8 mouse cellular contexts compared by ENCODE assay signal in genomic region chr5:112237439-112237838, GRCm38 (mm10). TPM values are rescaled to one million over a fixed set of nuclear protein-coding genes. Genes with fewer than 3 reads are reported as not detected.
DNase-seq lines count a peak whose midpoint lies in the region; ATAC-seq and TF ChIP-seq lines count a peak whose summit lies in the region.

No protein-coding gene starts in this region.

- DNase-seq in kidney, adult 18-20 months, result no peak
- DNase-seq in forebrain, postnatal 0 days, result peak; percentile 50
- peak; percentile 75 for DNase-seq in thymus, postnatal 14 days
- DNase-seq in urinary bladder, postnatal 4 days (ENCODE audit: low spot score in 2 of 2), result no peak
- no peak for DNase-seq in left cerebral cortex, postnatal 36 days (ENCODE audit: low spot score in 2 of 2)
- no peak for DNase-seq in lung, postnatal 10 days

- no peaks in the 10 kb centered on the region for H3K36me3 ChIP-seq in kidney, embryonic 16.5 days (ENCODE audit: insufficient read depth, low read length)
- no peaks in the 10 kb centered on the region for H3K36me3 ChIP-seq in forebrain, postnatal 0 days (ENCODE audit: insufficient read depth)
- no peaks in the 10 kb centered on the region for H3K36me3 ChIP-seq in midbrain, embryonic 12.5 days

- no peak for TF ChIP-seq CTCF in forebrain, postnatal 0 days (IDR thresholded peaks at IDR 0.05; ENCODE audit: low read depth)

- intact Hi-C loops in left cerebral cortex, postnatal 36 days (cut with DNase I), result loop anchor here (10.0 kb wide), 1 partner anchor 187 kb away; no protein-coding TSS in a partner anchor

- no peaks in the 10 kb centered on the region for H3K9me3 ChIP-seq in kidney, embryonic 16.5 days (ENCODE audit: low read length)
- H3K9me3 ChIP-seq in forebrain, postnatal 0 days (ENCODE audit: low read length), result no peaks in the 10 kb centered on the region
- no peaks in the 10 kb centered on the region for H3K9me3 ChIP-seq in midbrain, embryonic 12.5 days

- peaks cover 9% of the 10 kb centered on the region; the same call in 1 of the 2 replicates for H3K27me3 ChIP-seq in kidney, embryonic 16.5 days (ENCODE audit: insufficient read depth, low read length)
- H3K27me3 ChIP-seq in forebrain, postnatal 0 days (ENCODE audit: insufficient read depth, low read length), result no peaks in the 10 kb centered on the region
- H3K27me3 ChIP-seq in midbrain, embryonic 12.5 days, result no peaks in the 10 kb centered on the region

- H3K27ac ChIP-seq in kidney, embryonic 16.5 days (ENCODE audit: low read length), result no peak overlapping the region
- peak overlapping the region; percentile 41 for H3K27ac ChIP-seq in forebrain, postnatal 0 days (ENCODE audit: low read depth, low read length)
- peak overlapping the region; percentile 98 for H3K27ac ChIP-seq in midbrain, embryonic 12.5 days (replicated peaks)

- H3K9ac ChIP-seq in kidney, embryonic 16.5 days (replicated peaks; ENCODE audit: low read length), result no peak overlapping the region; the same call in 1 of the 2 replicates
- 0 out of 2 replicates have a peak overlapping the region, but pooled peaks have one; percentile 10 for H3K9ac ChIP-seq in forebrain, postnatal 0 days
- peak overlapping the region; percentile 65 for H3K9ac ChIP-seq in midbrain, embryonic 12.5 days (replicated peaks)

- 6% methylated on average over 16 of the region's 16 CpGs for WGBS in kidney, embryonic 16.5 days
- 8% methylated on average over 16 of the region's 16 CpGs for WGBS in forebrain, postnatal 0 days
- 2% methylated on average over 16 of the region's 16 CpGs for WGBS in midbrain, embryonic 12.5 days

- peak overlapping the region; percentile 28; the same call in 1 of the 2 replicates for H3K4me2 ChIP-seq in kidney, embryonic 16.5 days (replicated peaks; ENCODE audit: low read depth, low read length)
- peak overlapping the region; percentile 23 for H3K4me2 ChIP-seq in forebrain, postnatal 0 days (ENCODE audit: low read depth)
- H3K4me2 ChIP-seq in midbrain, embryonic 12.5 days (replicated peaks), result peak overlapping the region; percentile 45

- H3K4me3 ChIP-seq in kidney, embryonic 16.5 days (ENCODE audit: low read length), result no peak overlapping the region
- no peak overlapping the region for H3K4me3 ChIP-seq in forebrain, postnatal 0 days (ENCODE audit: low read depth, low read length)
- peak overlapping the region; percentile 25 for H3K4me3 ChIP-seq in midbrain, embryonic 12.5 days

- peak; percentile 33; the same call in 1 of the 2 replicates for ATAC-seq in kidney, embryonic 16.5 days (ENCODE audit: low FRiP score, low TSS enrichment)
- peak; percentile 70 for ATAC-seq in forebrain, postnatal 0 days
- ATAC-seq in midbrain, embryonic 12.5 days (ENCODE audit: low FRiP score, low read depth), result peak; percentile 87

- H3K4me1 ChIP-seq in kidney, embryonic 16.5 days (ENCODE audit: insufficient read depth, low read length), result peaks cover 13% of the 10 kb centered on the region
- H3K4me1 ChIP-seq in forebrain, postnatal 0 days (ENCODE audit: insufficient read depth), result peaks cover 5% of the 10 kb centered on the region; the same call in 1 of the 2 replicates
- peaks cover 53% of the 10 kb centered on the region for H3K4me1 ChIP-seq in midbrain, embryonic 12.5 days

RNA-seq across cellular contexts. Expression of gene Cryba4, which starts 14.9 kb away (rescaled TPM):
- 0.58 and 0.81 TPM in 2 replicates for polyA plus RNA-seq in kidney, embryonic 16.5 days (2015; fragmentation: Nextera tagmentation; extraction: Ambion mirVana)
- 2.5 TPM in 1 of 2 replicates, not detected in the other for total RNA-seq in forebrain, postnatal 0 days (2014; rRNA removed)
- 2.4 and 2.6 TPM in 2 replicates for polyA plus RNA-seq in forebrain, postnatal 0 days (2015; fragmentation: Nextera tagmentation; extraction: Ambion mirVana)
- 1.3 and 2.0 TPM in 2 replicates for polyA plus RNA-seq in midbrain, embryonic 12.5 days (2016; fragmentation: Nextera tagmentation; extraction: Ambion mirVana)
- under 1 TPM; 0.59 to 0.95 TPM for total RNA-seq in left cerebral cortex, postnatal 36 days (2021)

RNA-seq across cellular contexts. Expression of gene Crybb1, which starts 18.2 kb away (rescaled TPM):
- 2.7 and 4.0 TPM in 2 replicates for polyA plus RNA-seq in kidney, embryonic 16.5 days (2015; fragmentation: Nextera tagmentation; extraction: Ambion mirVana)
- total RNA-seq in forebrain, postnatal 0 days (2014; rRNA removed), result 5.0 and 6.3 TPM in 2 replicates
- 10.4 and 10.8 TPM in 2 replicates for polyA plus RNA-seq in forebrain, postnatal 0 days (2015; fragmentation: Nextera tagmentation; extraction: Ambion mirVana)
- 1.3 and 1.9 TPM in 2 replicates for polyA plus RNA-seq in midbrain, embryonic 12.5 days (2016; fragmentation: Nextera tagmentation; extraction: Ambion mirVana)
- total RNA-seq in left cerebral cortex, postnatal 36 days (2021), result 1 to 10 TPM; 7.1 to 10.0 TPM

RNA-seq across cellular contexts. Expression of gene Tpst2, which starts 39.1 kb away (rescaled TPM):
- 65.8 and 68.7 TPM in 2 replicates for polyA plus RNA-seq in kidney, embryonic 16.5 days (2015; fragmentation: Nextera tagmentation; extraction: Ambion mirVana)
- 43.4 and 45.0 TPM in 2 replicates for total RNA-seq in forebrain, postnatal 0 days (2014; rRNA removed)
- polyA plus RNA-seq in forebrain, postnatal 0 days (2015; fragmentation: Nextera tagmentation; extraction: Ambion mirVana), result 37.9 and 39.0 TPM in 2 replicates
- polyA plus RNA-seq in midbrain, embryonic 12.5 days (2016; fragmentation: Nextera tagmentation; extraction: Ambion mirVana), result 29.4 and 31.1 TPM in 2 replicates
- total RNA-seq in left cerebral cortex, postnatal 36 days (2021), result 10 to 100 TPM; 32.1 to 46.3 TPM

Comparison
In these comparisons a context has a peak if more than half of its experiments do, and no peak if none do; other contexts are left out.
1. ATAC-seq: peak in every context shown above with its lines; median percentile 87 in midbrain, embryonic 12.5 days; 70 in forebrain, postnatal 0 days; 33 in kidney, embryonic 16.5 days.
2. DNase-seq: peak in forebrain, postnatal 0 days (single experiment) and thymus, postnatal 14 days (single experiment); none in kidney, adult 18-20 months (single experiment), urinary bladder, postnatal 4 days (0 of 2), left cerebral cortex, postnatal 36 days (0 of 2) and lung, postnatal 10 days (single experiment).
3. Peak in every context shown above with its lines, with median percentiles within 50 percentile points of each other: H3K4me2 ChIP-seq.